Mouse (Mus musculus): Measurements from ENCODE around the gene Ppp1r16b. TPM values are rescaled to one million over a fixed set of nuclear protein-coding genes. Genes with fewer than 3 reads are reported as not detected.

Gene Ppp1r16b
- 10 to 100 TPM; 15.0 to 15.3 TPM for total RNA-seq (2021)

DNA sequence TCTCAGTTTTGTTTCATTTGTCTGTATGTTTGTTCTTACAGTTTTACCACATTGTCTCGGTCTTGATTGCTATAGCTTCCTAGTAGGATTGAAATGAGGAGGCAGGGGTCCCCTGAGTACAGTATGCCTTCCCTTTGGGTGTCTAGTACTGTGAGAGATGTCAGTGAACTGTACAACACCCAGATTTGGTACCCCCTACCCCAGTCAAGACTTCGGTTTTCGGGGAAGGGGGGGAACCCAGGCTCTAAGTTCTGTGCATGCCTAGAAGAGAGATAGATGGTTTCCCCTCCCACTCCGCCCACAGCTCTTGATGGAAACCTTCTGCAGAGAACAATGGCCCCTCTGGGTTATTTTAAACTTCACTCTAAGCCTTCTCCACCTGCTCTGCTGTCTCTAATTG lies at the start of gene Ppp1r16b:
Ppp1r16b (plus strand) TSS at position 301 of the 400 bp plus-strand sequence.
- intact Hi-C loops (cut with DNase I), result no loop called here
- DNase-seq (ENCODE audit: low spot score), result no peak

DNA sequence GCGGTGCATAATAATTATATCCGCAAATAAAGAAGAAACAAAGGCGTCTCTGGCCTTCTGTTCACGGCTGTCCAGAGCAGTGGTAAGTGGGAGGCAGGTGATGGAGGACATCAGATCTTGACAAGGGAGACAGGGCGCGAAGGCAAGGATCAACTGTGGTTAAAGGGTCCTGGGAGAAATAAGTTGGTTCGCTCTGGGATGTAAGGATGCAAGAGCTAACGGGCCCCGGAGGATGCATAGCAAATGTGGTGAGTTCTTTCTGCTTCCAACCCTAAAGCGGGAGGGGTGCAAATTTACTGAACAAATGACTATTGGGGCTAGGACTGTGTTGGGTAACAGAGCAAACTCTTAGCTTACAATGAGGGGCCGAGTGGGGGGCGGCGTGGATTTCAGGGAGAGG lies 49.5 kb upstream of the Ppp1r16b start:
- no peak for DNase-seq (ENCODE audit: low spot score)
- intact Hi-C loops (cut with DNase I), result no loop called here

DNA sequence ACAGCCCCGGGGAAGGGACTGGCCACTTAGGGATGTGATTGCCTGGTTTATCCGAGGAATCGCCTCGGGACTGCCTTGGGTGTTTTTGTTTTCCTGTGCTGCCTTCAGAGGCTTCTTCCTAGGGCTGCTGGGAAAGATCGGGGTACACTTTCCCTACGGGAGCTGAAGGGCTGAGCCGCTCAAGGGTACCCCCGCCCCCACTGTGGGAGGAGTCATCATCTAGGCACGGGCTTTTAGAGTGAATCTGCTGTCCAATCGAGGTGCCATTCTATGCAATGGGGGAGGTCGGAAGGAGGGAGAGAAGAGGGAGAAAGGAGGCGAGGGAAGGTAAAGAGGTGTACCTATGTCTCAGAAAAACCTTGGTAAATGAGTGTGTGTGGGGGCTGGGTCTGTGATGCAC lies 48.9 kb upstream of the Ppp1r16b start:
- DNase-seq (ENCODE audit: low spot score), result no peak
- intact Hi-C loops (cut with DNase I), result no loop called here

DNA sequence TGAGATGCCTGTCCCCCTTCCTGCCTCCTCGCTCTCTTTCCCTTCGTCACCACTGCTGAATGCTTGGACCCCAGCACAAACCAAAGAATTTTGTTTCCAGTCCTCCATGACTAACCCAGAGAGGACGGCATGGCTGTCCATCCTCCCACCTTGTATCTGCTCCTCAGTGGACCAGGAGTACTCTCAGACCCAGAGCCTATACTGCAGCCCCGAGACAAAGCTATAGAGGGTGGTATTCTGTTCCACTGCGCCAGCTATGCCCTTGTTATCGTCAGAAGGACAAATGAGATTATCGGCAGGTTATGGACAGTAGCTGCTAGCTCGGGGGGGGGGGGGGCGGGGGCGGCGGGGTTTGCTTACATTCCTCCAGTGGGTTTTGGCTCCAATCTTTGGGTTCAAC lies 48.4 kb upstream of the Ppp1r16b start:
- DNase-seq (ENCODE audit: low spot score), result no peak
- intact Hi-C loops (cut with DNase I), result no loop called here

DNA sequence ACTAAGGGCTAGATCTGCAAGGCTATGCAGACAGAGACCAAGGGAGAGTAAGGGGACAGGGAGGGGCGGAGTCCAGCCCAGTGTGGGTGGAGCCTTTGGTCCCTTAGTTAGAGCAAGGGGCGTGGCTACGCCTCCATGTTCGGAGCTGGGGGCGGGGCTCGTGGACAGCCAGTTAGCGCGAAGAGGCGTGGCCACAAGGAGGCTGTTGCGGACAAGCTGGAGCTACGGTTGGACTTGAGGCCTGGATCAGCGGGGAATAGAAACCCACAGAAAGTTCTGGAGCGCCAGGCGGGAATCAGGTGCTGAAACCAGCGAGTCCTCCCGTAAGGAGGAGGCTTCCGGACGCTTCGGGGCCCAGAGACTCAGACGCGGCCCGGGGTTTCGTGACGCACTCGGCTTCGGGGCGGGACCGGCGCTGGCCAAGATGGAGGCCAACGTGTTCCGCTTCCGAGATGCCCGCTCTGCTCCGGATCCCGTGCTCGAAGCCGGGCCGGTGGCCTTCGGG lies 40.4 kb upstream of the Ppp1r16b start, which contains the start of gene Actr5:
Actr5 (plus strand) TSS at position 171 of the 505 bp plus-strand sequence.
- peak; percentile 88 for DNase-seq (ENCODE audit: low spot score)
- intact Hi-C loops (cut with DNase I), result loop anchor here (5.0 to 10.0 kb wide), 2 partner anchors 77 to 210 kb away; no protein-coding TSS in a partner anchor

DNA sequence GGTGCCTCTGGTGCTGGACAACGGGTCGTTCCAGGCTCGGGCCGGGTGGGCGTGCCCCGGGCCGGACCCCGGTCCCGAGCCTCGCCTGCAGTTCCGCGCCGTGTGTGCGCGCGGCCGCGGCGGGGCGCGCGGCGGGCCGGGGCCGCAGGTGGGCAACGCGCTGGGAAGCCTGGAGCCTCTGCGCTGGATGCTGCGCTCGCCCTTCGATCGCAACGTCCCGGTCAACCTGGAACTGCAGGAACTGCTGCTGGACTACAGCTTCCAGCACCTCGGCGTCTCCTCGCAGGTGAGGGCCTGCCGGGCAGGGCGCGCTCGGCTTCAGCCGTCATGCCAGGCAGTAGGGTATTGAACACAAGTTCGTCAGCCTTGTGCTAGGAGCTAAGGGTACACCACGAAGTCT lies 40.0 kb upstream of the Ppp1r16b start:
- no peak for DNase-seq (ENCODE audit: low spot score)
- intact Hi-C loops (cut with DNase I), result loop anchor here (5.0 to 10.0 kb wide), 2 partner anchors 78 to 210 kb away; no protein-coding TSS in a partner anchor

DNA sequence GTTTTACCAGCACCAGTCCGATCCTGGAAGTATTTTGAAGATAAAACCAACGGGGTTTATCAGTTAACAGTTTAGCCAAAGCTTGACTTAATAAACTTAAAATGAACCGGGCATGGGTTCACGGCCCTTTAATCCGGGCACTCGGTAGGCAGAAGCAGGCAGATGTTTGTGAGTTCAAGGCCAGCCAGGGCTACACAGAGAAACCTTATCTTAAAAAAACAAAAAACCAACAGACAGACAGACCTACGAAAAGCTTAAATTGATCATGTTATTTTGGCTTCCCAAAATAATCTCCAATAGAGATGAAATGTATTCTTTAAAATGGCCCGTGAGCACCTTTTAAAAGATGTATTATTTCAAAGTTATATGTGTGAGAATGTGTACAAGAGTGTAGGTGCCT lies 39.5 kb upstream of the Ppp1r16b start:
- intact Hi-C loops (cut with DNase I), result loop anchor here (5.0 to 10.0 kb wide), 2 partner anchors 78 to 211 kb away; no protein-coding TSS in a partner anchor
- DNase-seq (ENCODE audit: low spot score), result no peak

DNA sequence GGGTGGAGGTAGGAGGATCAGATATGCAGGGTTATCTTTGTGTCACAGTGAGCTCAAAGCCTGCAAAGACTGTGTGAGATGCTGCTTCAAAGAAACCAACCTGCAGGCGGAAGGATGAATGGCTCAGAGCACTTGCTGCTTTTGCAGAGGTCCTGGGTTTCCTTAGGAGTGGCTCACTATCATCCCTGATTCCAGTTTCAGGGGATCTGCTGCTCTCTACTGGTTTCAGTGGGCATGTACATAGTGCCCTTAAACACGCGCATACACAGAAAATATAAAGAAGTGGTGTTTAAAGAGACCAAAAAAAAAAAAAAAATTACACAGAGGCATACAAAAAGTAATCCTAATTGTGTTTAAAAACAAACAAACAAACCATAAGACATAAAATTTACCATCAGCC lies 36.3 kb upstream of the Ppp1r16b start:
- intact Hi-C loops (cut with DNase I), result loop anchor here (5.0 to 10.0 kb wide), 2 partner anchors 82 to 214 kb away; no protein-coding TSS in a partner anchor
- no peak for DNase-seq (ENCODE audit: low spot score)

DNA sequence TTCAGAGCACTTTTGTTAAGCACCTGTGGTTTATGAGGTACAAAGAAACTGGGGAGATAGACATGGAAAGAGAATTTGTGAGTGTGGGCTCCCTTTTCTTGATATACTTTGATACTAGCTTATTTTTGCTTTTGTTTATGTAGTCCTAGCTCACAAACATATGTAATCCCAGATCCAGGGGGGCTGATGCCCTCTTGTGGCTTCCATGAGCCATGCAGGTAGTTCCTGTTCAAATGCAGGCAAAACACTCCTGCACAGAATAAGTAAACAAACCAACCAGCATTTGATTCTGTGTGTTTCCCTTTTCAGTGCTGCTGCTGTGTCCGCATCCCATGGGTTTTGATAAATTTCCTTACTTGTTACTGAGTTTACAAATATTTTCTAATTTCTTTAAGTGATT lies 35.8 kb upstream of the Ppp1r16b start:
- no peak for DNase-seq (ENCODE audit: low spot score)
- intact Hi-C loops (cut with DNase I), result loop anchor here (5.0 to 10.0 kb wide), 2 partner anchors 82 to 215 kb away; no protein-coding TSS in a partner anchor

DNA sequence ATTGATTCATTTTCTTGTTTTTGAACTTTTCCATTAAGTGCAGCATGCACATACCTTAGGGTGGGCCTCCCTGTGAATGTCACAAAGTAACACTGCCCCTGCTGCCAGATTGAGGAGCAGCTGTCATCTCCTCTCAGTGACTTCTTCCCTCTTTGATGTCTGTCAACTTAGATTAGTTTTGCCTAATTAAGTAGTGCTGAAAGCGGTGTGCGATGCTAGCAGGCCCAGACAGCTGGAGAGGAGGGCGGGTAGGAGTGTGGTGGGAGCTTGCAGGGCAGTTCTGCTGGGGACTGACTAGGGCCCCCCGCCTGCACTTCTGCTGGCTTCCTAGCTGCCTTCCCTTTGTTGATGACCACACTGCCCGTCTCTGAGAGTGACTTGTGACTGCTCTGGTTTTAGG lies 33.3 kb upstream of the Ppp1r16b start:
- intact Hi-C loops (cut with DNase I), result no loop called here
- no peak for DNase-seq (ENCODE audit: low spot score)

DNA sequence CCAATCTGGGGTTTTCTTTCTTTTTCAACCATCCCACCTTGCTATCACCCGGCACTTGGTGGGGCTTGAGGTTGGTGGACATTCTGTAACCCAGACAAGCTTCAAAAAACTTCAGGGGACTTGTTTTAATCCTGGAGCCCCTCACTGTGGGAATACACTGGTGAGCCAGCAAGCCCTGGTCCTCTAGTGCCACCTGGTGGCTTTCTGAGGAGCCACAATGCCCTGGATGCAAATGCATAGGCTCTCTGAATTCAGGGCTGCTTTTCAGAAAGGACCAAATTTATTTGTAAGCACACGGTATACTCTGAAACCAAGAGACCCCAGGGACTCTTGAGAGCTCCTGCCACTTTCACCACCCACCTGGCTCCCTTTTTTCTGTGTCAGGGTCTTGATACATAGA lies 23.3 kb upstream of the Ppp1r16b start:
- no peak for DNase-seq (ENCODE audit: low spot score)
- intact Hi-C loops (cut with DNase I), result loop anchor here (1.0 kb wide), 1 partner anchor 92 kb away; no protein-coding TSS in a partner anchor

DNA sequence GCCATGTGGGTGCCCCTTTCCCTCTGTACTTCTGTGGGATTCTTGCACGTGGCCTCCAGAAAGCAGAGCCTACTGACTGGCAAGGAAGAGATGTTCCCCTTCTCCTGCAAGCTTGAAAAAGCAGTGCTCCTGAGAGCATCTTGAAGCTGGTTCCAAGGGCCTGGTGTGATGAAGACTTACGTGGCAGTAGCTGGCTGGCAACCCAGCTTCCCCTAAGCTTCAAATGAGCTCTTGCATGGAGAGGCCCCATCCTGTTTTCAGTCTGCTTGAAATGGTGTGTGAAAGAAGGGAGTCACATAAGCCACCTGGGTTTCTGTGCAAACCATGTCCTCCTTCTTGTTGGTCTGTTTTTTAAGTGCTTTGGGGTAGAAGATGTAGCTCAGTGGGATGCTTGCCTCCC lies 22.6 kb upstream of the Ppp1r16b start:
- no peak for DNase-seq (ENCODE audit: low spot score)
- intact Hi-C loops (cut with DNase I), result loop anchor here (1.0 kb wide), 1 partner anchor 92 kb away; no protein-coding TSS in a partner anchor

DNA sequence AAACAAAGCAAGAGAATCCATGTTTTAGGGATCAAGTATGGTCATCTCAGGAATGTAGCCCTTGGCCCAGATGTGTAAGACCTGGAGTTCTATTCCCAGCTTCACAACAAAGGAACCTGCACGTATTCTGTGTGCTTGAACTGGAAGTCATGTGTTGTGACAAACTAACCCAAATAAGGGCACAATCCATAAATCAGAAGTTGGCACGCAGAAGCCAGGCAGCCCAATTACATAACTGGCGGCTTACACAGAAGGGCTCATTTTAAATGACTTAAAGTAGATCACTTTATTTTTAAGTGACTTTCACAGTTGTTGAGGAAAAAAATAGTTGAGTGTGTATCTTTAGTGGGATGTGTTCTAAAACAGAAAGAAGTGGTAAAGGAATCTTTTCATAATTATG lies 21.4 kb upstream of the Ppp1r16b start:
- intact Hi-C loops (cut with DNase I), result no loop called here
- DNase-seq (ENCODE audit: low spot score), result no peak

DNA sequence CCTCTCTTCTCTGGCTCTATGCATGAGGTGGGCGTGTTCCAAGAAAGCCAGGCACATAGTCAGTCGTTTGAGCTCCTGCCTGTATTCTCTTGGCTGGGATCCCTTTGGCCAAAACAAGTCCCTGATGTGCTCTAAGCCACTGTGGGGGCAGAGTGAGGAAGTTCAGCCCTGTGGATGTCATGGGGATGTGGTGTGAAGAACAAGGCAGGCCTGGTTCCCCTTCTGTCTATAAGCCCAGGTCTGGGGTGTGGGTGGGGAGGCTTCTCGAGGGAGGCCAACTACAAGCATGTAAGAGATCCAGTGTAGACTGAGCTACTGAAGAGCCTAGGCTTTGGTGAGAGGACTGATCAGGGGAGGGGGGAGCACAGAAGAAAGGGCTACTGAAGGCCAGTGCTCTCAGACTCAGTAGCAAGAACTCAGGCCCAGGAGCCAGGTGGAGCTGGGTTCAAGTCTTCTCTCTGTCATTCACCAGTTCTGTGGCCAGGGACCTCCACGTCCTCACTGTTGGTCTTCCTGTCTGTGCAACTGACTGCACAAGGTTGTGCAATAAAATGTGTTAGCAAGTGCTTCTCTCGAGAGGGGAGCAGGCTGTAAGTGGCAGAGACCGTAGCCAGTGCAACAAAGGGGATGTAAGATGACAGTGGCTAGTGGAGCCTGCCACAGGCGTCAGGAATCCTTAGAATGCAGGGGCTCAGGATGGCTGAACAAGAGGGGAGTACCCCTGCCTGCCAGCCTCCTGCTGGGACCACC lies 13.9 kb upstream of the Ppp1r16b start:
- no peak for DNase-seq (ENCODE audit: low spot score)
- intact Hi-C loops (cut with DNase I), result loop anchor here (5.0 kb wide), 2 partner anchors 96 to 211 kb away; no protein-coding TSS in a partner anchor

DNA sequence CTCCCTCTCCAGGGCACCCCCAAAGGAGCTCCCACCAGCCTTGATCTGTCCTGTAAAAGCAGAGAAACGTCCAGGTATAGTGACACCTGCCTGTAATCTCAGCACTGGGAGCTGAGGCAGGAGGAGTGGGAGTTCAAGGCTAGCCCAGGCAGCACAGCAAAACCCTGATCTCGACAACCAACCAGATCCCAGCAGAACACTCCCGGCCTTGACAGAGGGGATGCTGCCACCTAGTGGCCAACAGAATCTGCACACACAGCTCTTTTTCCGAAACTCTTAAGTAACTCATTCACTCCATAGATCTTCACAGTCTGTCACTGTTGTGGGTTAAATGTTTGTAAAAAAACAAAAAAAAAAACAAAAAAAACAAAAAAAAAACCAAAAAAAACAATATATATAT lies 12.2 kb upstream of the Ppp1r16b start:
- intact Hi-C loops (cut with DNase I), result loop anchor here (5.0 kb wide), 2 partner anchors 94 to 209 kb away; no protein-coding TSS in a partner anchor
- DNase-seq (ENCODE audit: low spot score), result no peak

DNA sequence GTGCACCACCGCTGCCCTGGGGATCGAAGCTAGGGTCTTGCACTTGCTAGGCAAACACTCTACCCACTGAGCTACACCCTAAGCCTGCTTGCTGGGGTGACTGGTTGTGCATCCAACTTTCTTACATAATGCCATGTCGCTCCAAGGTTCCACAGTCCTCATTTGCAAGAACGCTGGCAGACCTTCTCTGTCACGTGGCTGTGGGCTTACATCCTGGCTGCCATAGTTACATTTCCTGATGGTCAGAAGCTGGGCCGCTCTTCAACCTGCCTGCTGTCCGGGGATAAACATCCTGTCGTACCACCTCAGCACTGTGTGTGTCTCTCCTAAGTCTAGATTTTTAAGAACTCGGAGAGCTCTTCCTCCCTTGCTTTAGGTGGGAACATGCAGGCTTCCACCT lies 10.5 kb upstream of the Ppp1r16b start:
- intact Hi-C loops (cut with DNase I), result loop anchor here (5.0 kb wide), 2 partner anchors 93 to 208 kb away; no protein-coding TSS in a partner anchor
- peak; percentile 61 for DNase-seq (ENCODE audit: low spot score)

DNA sequence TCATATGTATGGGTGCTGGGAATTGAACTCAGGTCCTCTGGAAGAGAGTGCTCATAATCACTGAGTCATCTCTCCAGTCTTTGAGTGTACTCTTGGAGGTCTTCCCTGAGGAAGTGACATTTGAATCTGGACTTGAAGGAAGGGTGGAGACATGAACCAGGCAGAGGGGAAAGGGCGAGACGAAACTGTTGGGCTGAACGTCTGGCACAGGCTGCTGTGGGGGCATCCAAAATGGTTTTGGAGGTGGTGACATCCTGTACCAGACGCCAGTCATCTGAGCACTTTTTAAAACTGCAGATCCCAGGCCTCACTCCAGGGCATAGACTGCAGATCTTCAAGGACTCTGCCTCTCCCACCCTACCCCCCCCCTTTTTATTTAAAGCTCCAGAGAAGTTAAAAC lies 9.4 kb upstream of the Ppp1r16b start:
- intact Hi-C loops (cut with DNase I), result no loop called here
- no peak for DNase-seq (ENCODE audit: low spot score)

DNA sequence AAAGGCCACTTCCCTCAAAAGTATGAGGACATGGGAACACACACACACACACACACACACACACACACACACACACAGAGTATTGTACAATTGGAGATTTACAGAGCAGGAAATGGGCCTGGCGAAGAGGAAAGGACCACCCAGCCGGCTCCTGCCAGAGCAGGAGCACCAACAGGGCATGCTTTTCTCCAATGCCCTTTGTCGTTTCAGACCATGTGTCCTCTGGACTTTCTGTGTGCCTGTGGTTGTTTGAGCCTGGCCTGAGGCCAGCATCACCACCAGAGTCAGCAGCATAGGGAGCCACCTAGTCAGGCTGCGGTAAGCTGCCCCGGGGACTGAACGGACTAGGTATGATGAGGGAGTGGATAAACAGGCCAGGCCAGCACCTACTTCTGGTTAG lies 6.4 kb upstream of the Ppp1r16b start:
- intact Hi-C loops (cut with DNase I), result no loop called here
- no peak for DNase-seq (ENCODE audit: low spot score)

DNA sequence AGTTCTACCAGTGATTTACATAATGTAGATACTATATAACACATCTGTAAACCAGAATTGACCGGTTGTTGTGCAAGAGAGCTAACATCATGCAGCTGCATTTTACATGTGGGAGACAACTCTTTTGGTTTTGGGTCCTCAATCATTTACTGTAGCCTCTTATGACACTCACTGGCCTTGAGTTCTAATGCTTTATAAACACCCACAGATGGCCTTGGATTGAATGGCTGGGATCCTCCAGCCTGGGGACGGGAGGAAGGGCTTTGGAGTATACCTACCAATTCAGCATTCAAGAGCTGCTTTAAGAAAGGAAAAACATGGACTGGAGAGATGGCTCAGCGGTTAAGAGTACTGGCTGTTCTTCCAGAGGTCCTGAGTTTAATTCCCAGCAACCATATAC lies 5.9 kb upstream of the Ppp1r16b start:
- intact Hi-C loops (cut with DNase I), result no loop called here
- DNase-seq (ENCODE audit: low spot score), result no peak

DNA sequence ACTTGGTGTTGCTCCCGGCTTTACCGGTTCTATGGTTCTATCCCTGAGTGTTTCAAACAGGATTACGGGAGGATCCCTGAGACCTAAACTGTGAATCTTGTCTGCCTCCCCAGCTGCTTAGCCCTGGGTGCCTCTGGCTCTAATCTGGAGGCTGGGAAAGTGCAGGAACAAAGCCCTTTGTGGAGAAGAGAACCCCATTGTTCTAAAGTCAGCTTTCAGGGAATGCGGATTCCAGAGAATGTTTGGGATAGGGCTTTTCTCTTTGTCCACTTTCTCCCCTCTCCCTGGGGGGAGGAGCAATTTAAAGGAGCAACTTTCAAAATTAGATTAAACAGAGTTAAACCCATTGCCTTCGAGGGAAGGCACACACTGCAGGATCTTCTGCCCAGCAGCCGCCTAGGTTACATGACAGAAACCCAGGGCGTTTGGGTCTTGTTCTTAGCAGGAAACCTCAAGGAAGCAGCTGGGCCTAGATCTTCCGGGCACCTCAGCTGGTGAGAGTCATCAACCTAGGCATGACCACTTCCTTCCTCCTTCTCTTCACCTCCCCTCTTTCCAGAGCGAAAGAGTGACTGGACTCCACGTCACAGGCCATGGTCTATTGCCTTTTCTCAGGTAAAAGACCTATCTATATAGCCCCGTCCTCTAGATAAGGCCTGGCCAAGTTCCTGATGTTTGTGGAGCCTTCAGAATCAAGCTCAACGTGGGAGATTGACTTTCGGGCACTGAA lies 1.0 kb downstream of the Ppp1r16b start:
- intact Hi-C loops (cut with DNase I), result no loop called here
- no peak for DNase-seq (ENCODE audit: low spot score)
